Mouse (Mus musculus) left cerebral cortex, adult 18-20 months (tissue): ENCODE measurements around the gene Gabpb1. TPM values are rescaled to one million over a fixed set of nuclear protein-coding genes. Genes with fewer than 3 reads are reported as not detected.
A peak's percentile ranks its signal among the peaks of the same experiment; 100 is the strongest.

Experiments
- DNase-seq, 2 experiments: peaks; one replicate each; pipeline ENCODE4 v3.0.0; 2021 to 2022; ENCODE audit warnings: low spot score in 2 of 2, mixed read lengths in 1 of 2
- long read RNA-seq, 2 experiments: library from polyadenylated mRNA; stranded (forward); transcript quantifications; one replicate each; pipeline ENCODE4 v2.0.0; 2021
- total RNA-seq, 2 experiments: library from RNA; stranded (reverse); gene quantifications; 2 replicates each; pipeline ENCODE4 v1.2.3; 2021

Gene Gabpb1
- 10 to 100 TPM; 19.3 to 20.0 TPM for total RNA-seq
- long read RNA-seq, experiment 1, full-length matches to known transcripts = 11 of 27 reads
- long read RNA-seq, experiment 1, partial matches to known transcripts = 0 of 27 reads
- long read RNA-seq, experiment 1, other reads (novel, unspliced or antisense) = 16 of 27 reads
- long read RNA-seq, experiment 2, full-length matches to known transcripts = 5 of 17 reads
- long read RNA-seq, experiment 2, partial matches to known transcripts = 4 of 17 reads
- long read RNA-seq, experiment 2, other reads (novel, unspliced or antisense) = 8 of 17 reads

GRCm38 (mm10) chr2:126676122-126676515, at the start of gene Gabpb1:
TSS of gene Gabpb1 (minus strand) at chr2:126676337.
- no peak for DNase-seq

- no peak for DNase-seq
Measured at GRCm38 (mm10) chr2:126712950-126713349, 36.8 kb upstream of the Gabpb1 start.

GRCm38 (mm10) chr2:126712526-126712925, 36.4 kb upstream of the Gabpb1 start:
- DNase-seq = no peak

GRCm38 (mm10) chr2:126708361-126708760, 32.2 kb upstream of the Gabpb1 start:
- DNase-seq = no peak

GRCm38 (mm10) chr2:126707438-126707779, 31.3 kb upstream of the Gabpb1 start:
- no peak for DNase-seq

- peak; percentile 99 for DNase-seq
Measured at GRCm38 (mm10) chr2:126706759-126707437, 30.8 kb upstream of the Gabpb1 start, which contains the start of gene Usp8. TSS of gene Usp8 (plus strand) at chr2:126707328.

- no peak for DNase-seq
Measured at GRCm38 (mm10) chr2:126695285-126695684, 19.1 kb upstream of the Gabpb1 start.

- no peak for DNase-seq
Measured at GRCm38 (mm10) chr2:126691290-126691689, 15.2 kb upstream of the Gabpb1 start.

GRCm38 (mm10) chr2:126682937-126683336, 6.8 kb upstream of the Gabpb1 start:
- DNase-seq = no peak

- DNase-seq = no peak
Measured at GRCm38 (mm10) chr2:126682333-126682732, 6.2 kb upstream of the Gabpb1 start.

GRCm38 (mm10) chr2:126677366-126677765, 1.2 kb upstream of the Gabpb1 start:
- DNase-seq = no peak

GRCm38 (mm10) chr2:126675169-126676121, 692 bp downstream of the Gabpb1 start:
- DNase-seq = peak; percentile 76 to 86

- DNase-seq = peak; percentile 8 to 42
Measured at GRCm38 (mm10) chr2:126674441-126675168, 1.5 kb downstream of the Gabpb1 start.

- no peak for DNase-seq
Measured at GRCm38 (mm10) chr2:126673317-126674242, 2.6 kb downstream of the Gabpb1 start.

GRCm38 (mm10) chr2:126668621-126669252, 7.4 kb downstream of the Gabpb1 start:
- no peak for DNase-seq

- no peak for DNase-seq
Measured at GRCm38 (mm10) chr2:126665984-126666383, 10.2 kb downstream of the Gabpb1 start.

- no peak for DNase-seq
Measured at GRCm38 (mm10) chr2:126663481-126663880, 12.7 kb downstream of the Gabpb1 start.

- no peak for DNase-seq
Measured at GRCm38 (mm10) chr2:126652929-126653328, 23.2 kb downstream of the Gabpb1 start.

- no peak for DNase-seq
Measured at GRCm38 (mm10) chr2:126647762-126648161, 28.4 kb downstream of the Gabpb1 start.
